Mouse (Mus musculus) megakaryocyte-erythroid progenitor cell, adult 5-6 weeks (primary cell): ENCODE measurements around the gene Usp36. TPM values are rescaled to one million over a fixed set of nuclear protein-coding genes. Genes with fewer than 3 reads are reported as not detected.

Experiments
- ATAC-seq: replicated peaks from 2 replicates; pipeline ENCODE4 v1.8.0; 2016; ENCODE audit warnings: mild to moderate bottlenecking, inconsistent platforms; ENCODE audit not compliant: severe bottlenecking, poor library complexity, low FRiP score, low TSS enrichment
- total RNA-seq, 2 experiments: library from RNA; stranded (forward) in 1 of 2; stranded (reverse) in 1 of 2; fragments of 200-1000, 215-1000 nt in 1 of 2; fragments of >200 nt in 1 of 2; fragmentation: Nextera tagmentation in 1 of 2; gene quantifications; 2 replicates each; pipeline ENCODE4 v1.2.3; 2014 to 2017

The Usp36 gene
- total RNA-seq, 2 experiments from 2014 or later, result 16.6 to 39.5 TPM

DNA sequence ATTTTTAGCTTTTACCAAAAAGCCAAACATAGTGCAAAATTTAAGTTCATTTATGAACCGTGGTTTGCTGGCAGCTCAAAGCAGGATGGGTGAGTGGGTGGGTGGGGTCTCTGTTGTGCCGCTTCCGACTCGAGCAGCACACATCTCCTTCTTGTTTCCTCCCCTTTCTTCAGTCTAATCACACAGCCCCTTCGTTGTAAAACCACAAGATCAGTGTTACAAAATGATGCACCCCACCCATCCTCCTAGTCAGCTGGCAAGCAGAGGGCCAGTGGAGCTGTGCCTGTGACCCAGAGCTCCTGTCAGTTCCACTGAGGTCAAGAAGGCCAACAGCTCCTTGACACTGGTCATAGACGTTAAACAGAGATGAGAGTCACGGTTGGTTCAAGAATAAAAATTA lies 62.4 kb downstream of the Usp36 start:
- ATAC-seq, result 0 out of 2 replicates have a peak, but pooled peaks have one; percentile 40

DNA sequence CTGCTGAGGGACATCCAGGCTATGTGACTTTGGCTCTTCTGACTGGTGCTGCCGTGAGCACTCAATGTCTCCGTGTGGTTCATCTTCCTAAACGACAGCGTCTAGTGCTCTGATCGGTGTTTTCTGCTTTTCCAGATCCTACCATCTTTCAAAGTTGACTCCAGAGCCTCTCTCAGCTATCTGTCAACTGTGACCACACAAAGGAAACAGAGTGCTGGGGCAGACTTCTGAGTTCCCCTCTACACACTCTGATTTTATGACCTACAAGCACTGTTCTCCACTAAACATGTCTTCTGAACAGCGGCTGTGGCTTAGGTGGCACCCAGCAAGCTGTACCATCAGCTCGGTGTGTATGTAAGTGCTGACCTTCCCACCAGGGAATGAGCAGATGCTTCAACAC lies 63.2 kb downstream of the Usp36 start:
- ATAC-seq, result 0 out of 2 replicates have a peak, but pooled peaks have one; percentile 10

DNA sequence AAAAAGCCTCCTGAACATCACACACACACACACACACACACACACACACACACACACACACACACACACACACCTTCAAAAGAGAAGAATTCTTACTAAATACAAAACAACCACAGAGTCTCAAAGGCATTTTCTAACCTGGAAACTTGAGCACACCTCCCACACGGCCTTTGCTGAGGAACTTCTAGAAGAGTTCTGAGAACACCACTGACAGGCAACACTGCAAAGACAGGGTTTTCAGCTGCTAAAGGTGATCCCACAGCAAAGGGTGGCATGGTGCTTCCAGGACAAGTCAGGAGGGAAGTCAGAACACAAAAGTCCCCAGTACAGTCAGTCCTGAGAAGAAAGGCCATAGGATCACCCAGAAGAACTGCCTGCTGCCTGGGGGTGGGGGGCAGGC lies 64.2 kb downstream of the Usp36 start:
- no peak for ATAC-seq

DNA sequence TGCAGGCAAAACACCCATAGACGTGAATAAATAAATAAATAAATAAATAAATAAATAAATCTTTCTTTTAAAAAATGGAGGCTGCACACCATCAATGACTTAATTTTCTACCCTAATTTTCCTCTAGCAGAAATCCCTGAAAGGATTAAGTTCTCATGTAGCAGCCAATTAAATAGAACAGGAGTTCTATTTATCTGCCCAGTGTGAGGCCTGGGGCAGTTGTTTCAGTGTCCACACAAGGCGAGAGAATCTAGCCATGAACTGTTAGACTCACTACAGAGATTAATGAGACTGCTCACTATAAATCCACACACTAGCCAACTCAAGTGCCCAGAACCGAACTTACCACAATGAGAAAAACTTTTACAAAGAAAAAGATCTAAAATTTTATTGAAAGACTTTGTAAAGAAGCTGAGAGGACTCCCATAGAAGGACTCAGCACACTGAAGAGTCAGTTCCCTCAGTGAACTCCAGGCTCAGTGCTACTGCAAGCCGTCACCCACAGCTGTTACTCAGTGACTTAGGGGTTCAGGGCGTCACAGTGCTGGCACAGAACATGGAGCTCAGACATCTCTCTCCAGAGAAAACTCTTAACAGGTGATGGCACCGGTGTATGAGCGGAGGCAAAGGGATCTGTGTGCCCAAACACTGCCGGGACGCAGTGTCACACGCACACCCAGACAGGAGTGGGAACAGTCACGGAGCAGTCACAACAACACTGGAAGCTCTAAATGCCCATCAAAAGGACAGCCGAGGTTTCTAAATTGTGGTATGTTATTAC lies 64.8 kb downstream of the Usp36 start:
- ATAC-seq, result no peak

DNA sequence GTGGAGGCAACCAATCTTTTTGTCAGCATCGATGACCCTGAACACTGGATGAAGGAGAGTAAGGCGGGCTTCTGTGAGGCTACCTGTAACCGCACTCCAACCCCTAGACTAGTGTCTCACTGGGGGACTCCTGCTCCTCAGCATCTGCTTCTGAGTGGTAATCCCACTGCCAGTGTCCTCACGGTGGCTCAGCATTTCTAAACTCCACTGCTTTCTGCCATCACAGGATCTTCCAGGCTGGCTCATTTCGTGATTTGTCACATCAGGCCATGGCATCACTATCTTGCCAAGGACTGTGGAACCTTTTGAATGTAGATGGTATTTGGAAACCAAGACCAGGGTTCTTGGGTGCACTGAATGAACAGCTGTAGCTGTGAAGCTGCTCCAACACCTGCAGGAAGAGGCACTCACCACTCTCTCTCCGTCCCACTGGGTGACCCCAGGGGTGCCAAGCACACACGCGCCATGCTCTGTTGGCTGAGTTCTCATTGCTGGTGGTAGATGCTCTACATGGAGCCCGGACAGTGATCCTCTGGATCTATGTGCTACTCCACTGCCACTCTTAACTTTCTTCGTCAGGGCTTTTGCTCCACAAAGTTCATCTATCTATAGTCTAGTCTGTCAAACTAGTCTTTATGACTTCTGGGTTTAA lies 66.5 kb downstream of the Usp36 start:
- ATAC-seq, result no peak

DNA sequence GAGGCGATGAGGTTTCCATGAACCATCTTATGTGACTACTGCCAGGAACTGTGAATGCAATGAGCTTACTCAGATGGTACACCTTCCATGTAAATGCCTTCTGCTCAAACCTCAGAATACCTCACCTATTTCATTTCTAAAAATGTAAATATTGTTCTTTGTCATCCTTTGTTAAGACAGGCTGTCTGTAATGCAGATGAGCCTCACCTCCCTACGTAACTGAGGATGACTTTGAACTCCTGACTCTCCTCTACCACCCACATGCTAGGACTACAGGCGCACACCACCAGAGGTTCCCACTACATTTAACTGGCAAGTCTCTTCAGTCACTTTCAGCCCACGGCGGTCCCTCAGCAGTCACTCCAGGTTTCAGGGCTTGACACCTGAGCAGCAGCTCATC lies 67.1 kb downstream of the Usp36 start:
- ATAC-seq, result no peak

DNA sequence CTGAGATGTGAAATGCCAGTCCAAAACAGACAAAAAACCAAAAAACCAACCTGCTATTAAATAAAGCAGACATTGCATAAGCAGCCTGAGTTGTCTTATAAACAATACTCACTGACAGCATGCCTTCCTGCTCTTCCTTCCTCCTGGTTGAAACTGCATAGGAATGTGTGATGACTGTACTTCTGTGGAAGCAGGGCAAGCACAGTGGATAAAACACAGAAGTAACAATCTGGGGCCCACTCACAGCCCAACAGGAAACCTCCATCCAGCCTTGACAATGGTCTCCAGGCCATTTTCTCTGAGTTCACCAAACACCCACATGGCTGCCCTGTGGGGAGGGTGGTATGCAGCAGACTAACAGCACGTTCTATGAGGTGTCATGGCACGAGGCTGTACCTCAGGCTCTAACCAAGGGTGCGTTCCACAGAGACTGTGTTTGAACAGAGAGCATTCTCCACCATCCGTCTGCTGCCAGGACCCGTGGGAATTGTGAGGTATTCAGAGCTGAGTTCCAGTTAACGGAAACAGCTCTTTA lies 67.6 kb downstream of the Usp36 start:
- no peak for ATAC-seq

DNA sequence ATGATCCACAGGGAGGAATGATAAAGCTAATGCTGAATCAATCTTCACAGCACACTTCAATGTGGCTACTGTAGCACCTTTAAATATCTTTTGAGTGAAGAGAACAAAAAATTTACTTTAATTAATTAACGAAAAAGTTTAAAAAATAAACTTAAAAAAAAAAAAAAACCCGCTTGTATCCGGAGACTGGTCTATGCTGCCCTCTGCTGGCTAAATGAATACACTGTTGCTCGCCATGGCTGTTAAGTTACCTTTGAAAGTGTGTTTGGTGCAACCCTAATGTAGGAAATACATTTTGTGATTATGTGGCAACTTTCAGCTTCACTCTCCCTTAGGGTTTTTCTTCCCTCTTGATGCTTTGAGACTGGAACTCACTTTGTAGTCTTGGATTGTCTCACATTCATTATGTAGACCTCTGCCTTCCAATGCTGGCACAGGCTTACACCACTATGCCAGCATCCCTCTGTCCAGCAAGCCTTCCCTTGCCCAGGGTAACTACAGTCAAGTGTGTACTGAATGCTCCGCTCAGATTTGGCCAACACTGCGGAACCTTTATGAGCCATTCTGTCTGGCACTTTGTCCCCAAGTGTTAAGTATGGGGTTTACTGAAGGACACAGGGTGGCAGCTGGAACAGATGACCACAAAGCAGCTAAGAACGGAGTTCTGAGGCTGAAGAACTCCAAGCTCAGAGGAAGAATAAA lies 69.3 kb downstream of the Usp36 start:
- no peak for ATAC-seq

DNA sequence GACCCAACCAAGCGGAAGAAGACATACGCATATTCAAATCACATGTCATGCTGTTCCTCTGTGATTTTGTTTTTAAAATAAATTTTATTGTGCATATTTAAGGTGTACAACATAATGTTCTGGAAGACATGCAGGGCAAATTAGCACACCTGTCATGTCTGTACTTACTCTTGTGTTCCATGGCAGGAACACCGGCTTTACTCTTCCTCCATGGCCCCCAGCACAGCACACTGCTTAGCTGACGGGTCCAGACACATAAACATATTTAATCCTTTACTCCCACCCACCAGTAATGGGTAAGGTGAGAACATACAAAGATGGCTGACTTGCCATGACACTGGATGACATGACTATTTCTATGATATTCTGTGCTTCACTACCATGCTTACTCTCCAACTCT lies 71.0 kb downstream of the Usp36 start:
- ATAC-seq, result no peak

DNA sequence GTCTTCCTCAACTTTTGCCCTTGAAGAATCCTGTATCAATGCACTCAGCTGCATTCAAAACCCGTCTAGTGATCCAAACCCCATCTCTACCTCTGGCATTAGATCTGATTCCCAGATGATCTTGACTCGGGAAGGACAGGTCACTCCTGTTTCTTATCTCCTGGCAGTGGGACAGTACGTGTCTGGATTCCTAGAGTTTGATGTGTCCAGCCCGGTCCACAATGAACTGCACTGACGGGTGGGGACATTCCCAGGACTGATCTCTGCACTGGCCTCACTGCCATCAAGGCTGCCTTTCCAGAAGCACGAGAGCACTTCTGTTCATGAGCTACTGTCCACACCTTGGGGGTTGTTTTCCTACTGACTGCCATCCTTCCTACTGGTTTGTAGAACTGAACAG lies 73.6 kb downstream of the Usp36 start:
- no peak for ATAC-seq

DNA sequence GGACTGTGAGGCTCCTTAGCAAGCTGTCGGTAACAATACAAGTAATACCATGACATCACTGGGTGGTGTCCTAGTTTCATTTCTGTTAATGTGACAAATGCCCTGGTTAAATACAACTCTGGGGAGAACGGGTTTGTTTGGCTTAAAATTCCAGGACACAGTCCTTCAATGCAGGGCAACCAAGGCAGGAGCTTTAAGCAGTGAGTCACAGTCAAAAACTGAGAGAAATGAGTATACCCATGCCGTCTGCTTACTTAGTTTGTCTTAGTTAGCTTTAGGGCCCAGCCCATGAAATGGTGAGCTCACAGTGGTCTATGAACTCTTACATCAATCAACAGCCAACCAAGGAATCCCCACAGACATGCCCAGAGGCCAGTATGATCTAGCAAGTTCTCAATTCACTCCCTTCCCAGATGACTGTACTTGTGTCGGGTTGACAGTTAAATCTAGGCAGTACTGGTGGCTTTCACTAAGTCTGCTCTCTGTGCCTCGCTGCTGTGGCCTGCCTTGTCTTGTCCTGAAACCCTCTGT lies 74.1 kb downstream of the Usp36 start:
- no peak for ATAC-seq

DNA sequence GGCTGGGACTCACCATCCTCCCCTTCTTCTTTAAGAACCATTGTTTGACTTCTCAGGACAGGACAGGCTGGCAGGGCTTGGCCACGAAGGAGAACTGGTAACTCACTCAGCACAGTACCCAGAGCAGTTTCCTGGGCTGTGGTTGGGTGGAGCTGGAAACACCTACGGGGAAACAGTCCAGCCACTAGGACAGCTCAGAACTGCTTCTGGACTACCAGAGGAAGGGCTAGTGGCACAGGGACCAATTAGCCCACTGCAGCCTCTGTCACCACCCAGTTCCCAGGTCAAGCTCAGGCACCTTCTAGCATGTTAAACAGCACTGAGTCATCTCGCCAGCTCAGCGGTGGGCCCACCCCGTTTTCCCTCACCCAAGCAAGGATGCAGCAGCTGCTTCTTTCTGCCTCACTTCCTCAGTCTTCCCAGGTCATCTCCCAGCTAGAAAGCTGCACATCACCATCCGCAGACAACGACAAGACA lies 77.4 kb downstream of the Usp36 start:
- no peak for ATAC-seq

DNA sequence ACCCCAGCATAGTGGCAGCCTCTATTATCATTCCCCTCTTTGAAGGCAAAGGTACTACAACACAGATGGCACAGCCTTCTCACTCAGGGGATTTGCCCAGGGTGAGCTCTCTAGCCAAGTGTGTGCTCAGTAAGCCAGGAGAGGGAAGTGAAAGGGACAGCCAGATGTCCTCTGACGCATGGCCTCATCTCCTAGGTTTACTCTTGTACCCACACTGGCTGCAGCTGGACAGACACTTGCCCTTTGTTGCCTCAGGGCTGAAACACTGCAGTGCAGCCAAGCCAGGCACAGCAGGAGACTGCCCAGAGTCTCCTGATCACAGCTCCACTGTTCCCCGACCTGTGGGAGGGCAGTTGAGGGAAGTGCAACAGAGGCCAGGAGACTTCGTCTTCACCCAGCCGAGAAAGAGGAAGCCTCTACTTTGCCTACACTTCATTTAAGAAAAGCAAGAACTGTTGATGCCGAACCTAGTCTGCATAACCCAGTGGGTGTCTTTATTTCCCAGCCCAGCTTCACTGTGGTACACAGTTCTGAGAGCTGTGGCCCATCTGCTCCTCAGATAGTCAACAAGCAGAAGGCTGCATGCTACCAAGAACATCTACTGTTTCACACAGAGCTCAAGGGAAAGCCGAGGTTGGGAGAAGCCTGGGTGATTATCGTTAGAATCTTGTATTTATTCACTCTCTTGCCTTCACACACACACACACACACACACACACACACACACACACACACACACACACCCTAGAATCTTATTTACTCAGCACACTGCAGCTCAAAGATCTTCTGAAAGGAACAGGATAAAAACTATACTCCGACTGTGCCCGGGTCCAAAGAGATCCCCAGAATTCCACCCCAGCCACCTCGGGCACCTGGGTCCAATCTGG lies 78.1 kb downstream of the Usp36 start:
- no peak for ATAC-seq

DNA sequence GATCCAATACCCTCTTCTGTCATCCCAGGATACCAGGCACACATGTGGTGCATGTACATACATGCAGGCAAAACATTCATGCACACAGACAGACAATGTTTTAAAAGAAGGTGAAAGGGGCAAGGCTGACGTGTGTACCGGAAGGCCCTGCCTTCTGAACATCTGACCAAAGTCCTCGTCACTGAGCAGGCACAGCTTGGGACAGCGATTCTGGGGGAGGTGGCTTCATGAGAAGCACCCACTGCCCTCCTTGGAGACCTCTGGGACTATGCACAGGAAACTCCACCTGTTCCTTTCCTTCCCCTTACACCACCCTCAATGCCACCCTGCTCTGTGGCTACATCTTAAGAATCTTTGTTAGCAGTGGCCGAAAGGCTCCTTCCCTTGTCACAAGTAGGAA lies 79.1 kb downstream of the Usp36 start:
- no peak for ATAC-seq

DNA sequence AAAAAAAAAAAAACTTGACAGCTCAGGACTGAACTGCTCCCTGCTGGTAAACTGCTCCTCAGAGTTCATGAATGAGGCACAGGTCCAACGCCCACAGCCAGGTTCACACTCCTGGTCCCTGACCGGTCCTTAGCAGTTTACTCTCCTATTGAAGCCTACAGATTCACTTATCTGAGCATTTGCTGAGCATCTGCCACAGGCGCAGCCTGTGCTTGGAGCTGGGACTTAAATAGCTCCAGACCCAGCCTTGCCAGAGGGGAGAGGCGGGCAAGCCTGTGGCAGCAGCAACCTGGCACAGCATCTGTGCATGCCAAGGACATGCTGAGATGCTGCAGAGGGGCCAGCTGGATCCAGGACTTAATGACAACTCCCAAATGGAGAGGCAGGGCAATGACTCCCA lies 79.9 kb downstream of the Usp36 start:
- no peak for ATAC-seq
